Mouse (Mus musculus) thymus, postnatal 14 days (tissue): ENCODE measurements around the gene Got1.
"Not testable (repeated sequence)": the region's sequence is repeated elsewhere in the genome, so short reads cannot be mapped to it uniquely, and the experiment has no call there.

Experiments used
- DNase-seq: peaks from one replicate; pipeline ENCODE4 v3.0.0; 2021

Gene Got1

GRCm38 (mm10) chr19:43520402-43520801 lies 4.0 kb downstream of the Got1 start:
- DNase-seq, result no peak

GRCm38 (mm10) chr19:43519226-43519625 lies 5.2 kb downstream of the Got1 start:
- DNase-seq, result no peak

- no peak for DNase-seq
Measured at GRCm38 (mm10) chr19:43518261-43518660, 6.1 kb downstream of the Got1 start.

- no peak for DNase-seq
Measured at GRCm38 (mm10) chr19:43517808-43518207, 6.6 kb downstream of the Got1 start.

- no peak for DNase-seq
Measured at GRCm38 (mm10) chr19:43517320-43517719, 7.1 kb downstream of the Got1 start.

- DNase-seq, result no peak
Measured at GRCm38 (mm10) chr19:43516397-43517035, 7.9 kb downstream of the Got1 start.

- no peak for DNase-seq
Measured at GRCm38 (mm10) chr19:43515668-43516396, 8.6 kb downstream of the Got1 start.

GRCm38 (mm10) chr19:43513874-43514273 lies 10.5 kb downstream of the Got1 start:
- no peak for DNase-seq

GRCm38 (mm10) chr19:43511621-43512620 lies 12.5 kb downstream of the Got1 start:
- DNase-seq, result no peak

GRCm38 (mm10) chr19:43510436-43511220 lies 13.8 kb downstream of the Got1 start:
- DNase-seq, result no peak

- no peak for DNase-seq
Measured at GRCm38 (mm10) chr19:43505441-43505840, 19.0 kb downstream of the Got1 start.

GRCm38 (mm10) chr19:43503593-43503992 lies 20.8 kb downstream of the Got1 start:
- DNase-seq, result not testable (repeated sequence)

- DNase-seq, result no peak
Measured at GRCm38 (mm10) chr19:43502630-43503029, 21.8 kb downstream of the Got1 start.

- DNase-seq, result no peak
Measured at GRCm38 (mm10) chr19:43498874-43499273, 25.5 kb downstream of the Got1 start.

GRCm38 (mm10) chr19:43497440-43497839 lies 27.0 kb downstream of the Got1 start:
- DNase-seq, result no peak

GRCm38 (mm10) chr19:43495846-43496245 lies 28.6 kb downstream of the Got1 start:
- peak; percentile 38 for DNase-seq

GRCm38 (mm10) chr19:43494914-43495313 lies 29.5 kb downstream of the Got1 start:
- DNase-seq, result no peak

GRCm38 (mm10) chr19:43493878-43494277 lies 30.5 kb downstream of the Got1 start:
- no peak for DNase-seq

GRCm38 (mm10) chr19:43493316-43493715 lies 31.1 kb downstream of the Got1 start:
- DNase-seq, result not testable (repeated sequence)

GRCm38 (mm10) chr19:43487429-43487828 lies 37.0 kb downstream of the Got1 start:
- peak; percentile 45 for DNase-seq

- no peak for DNase-seq
Measured at GRCm38 (mm10) chr19:43480512-43480911, 43.9 kb downstream of the Got1 start.

- no peak for DNase-seq
Measured at GRCm38 (mm10) chr19:43479431-43479830, 45.0 kb downstream of the Got1 start.
